Mouse (Mus musculus): ENCODE results near the gene Cmip. TPM values are rescaled to one million over a fixed set of nuclear protein-coding genes. Genes with fewer than 3 reads are reported as not detected.

Gene Cmip
- polyA plus RNA-seq, 1 experiment = 103 TPM

GRCm38 (mm10) chr8:117440317-117440716, 183.5 kb downstream of the Cmip start:
- WGBS = 92% methylated on average over 14 of the region's 14 CpGs
- no peak overlapping the region for H3K27ac ChIP-seq (ENCODE audit: control insufficient read depth, insufficient read depth, low read length)
- peaks cover 25% of the 10 kb centered on the region for H3K36me3 ChIP-seq (ENCODE audit: control insufficient read depth, insufficient read depth, low read length)
- no peak overlapping the region for H3K4me3 ChIP-seq (ENCODE audit: control insufficient read depth, insufficient read depth, low read length)
- no peaks in the 10 kb centered on the region for H3K27me3 ChIP-seq (ENCODE audit: control insufficient read depth, insufficient read depth, low read length)
- no peak for DNase-seq
- TF ChIP-seq CTCF (IDR thresholded peaks at IDR 0.05; ENCODE audit: borderline replicate concordance, control insufficient read depth, extremely low read depth, insufficient read depth, low read length, poor library complexity) (no peak), POLR2A (IDR thresholded peaks at IDR 0.05; ENCODE audit: control insufficient read depth, extremely low read depth, insufficient read depth, low read length, poor library complexity) (no peak)
- no peaks in the 10 kb centered on the region for H3K4me1 ChIP-seq (replicated peaks; ENCODE audit: control insufficient read depth, insufficient read depth, low read length)

- WGBS = 97% methylated on average over 6 of the region's 6 CpGs
- no peak overlapping the region for H3K4me3 ChIP-seq (ENCODE audit: control insufficient read depth, insufficient read depth, low read length)
- H3K4me1 ChIP-seq (replicated peaks; ENCODE audit: control insufficient read depth, insufficient read depth, low read length) = no peaks in the 10 kb centered on the region
- no peak for DNase-seq
- H3K27me3 ChIP-seq (ENCODE audit: control insufficient read depth, insufficient read depth, low read length) = no peaks in the 10 kb centered on the region
- H3K27ac ChIP-seq (ENCODE audit: control insufficient read depth, insufficient read depth, low read length) = no peak overlapping the region
- H3K36me3 ChIP-seq (ENCODE audit: control insufficient read depth, insufficient read depth, low read length) = peaks cover 25% of the 10 kb centered on the region
- TF ChIP-seq POLR2A (IDR thresholded peaks at IDR 0.05; ENCODE audit: control insufficient read depth, extremely low read depth, insufficient read depth, low read length, poor library complexity) (no peak), CTCF (IDR thresholded peaks at IDR 0.05; ENCODE audit: borderline replicate concordance, control insufficient read depth, extremely low read depth, insufficient read depth, low read length, poor library complexity) (no peak)
Measured at GRCm38 (mm10) chr8:117440759-117441158, 183.9 kb downstream of the Cmip start.

GRCm38 (mm10) chr8:117445507-117445906, 188.6 kb downstream of the Cmip start:
- WGBS = 95% methylated on average over 5 of the region's 5 CpGs
- DNase-seq = no peak
- Histone ChIP-seq H3K36me3 (ENCODE audit: control insufficient read depth, insufficient read depth, low read length) (peaks cover 44% of the 10 kb centered on the region), H3K27ac (ENCODE audit: control insufficient read depth, insufficient read depth, low read length) (no peak overlapping the region), H3K4me1 (replicated peaks; ENCODE audit: control insufficient read depth, insufficient read depth, low read length) (no peaks in the 10 kb centered on the region), H3K27me3 (ENCODE audit: control insufficient read depth, insufficient read depth, low read length) (no peaks in the 10 kb centered on the region), H3K4me3 (ENCODE audit: control insufficient read depth, insufficient read depth, low read length) (no peak overlapping the region)
- TF ChIP-seq POLR2A (IDR thresholded peaks at IDR 0.05; ENCODE audit: control insufficient read depth, extremely low read depth, insufficient read depth, low read length, poor library complexity) (no peak), CTCF (IDR thresholded peaks at IDR 0.05; ENCODE audit: borderline replicate concordance, control insufficient read depth, extremely low read depth, insufficient read depth, low read length, poor library complexity) (no peak)

- Histone ChIP-seq H3K27ac (ENCODE audit: control insufficient read depth, insufficient read depth, low read length) (no peak overlapping the region), H3K27me3 (ENCODE audit: control insufficient read depth, insufficient read depth, low read length) (no peaks in the 10 kb centered on the region), H3K4me1 (replicated peaks; ENCODE audit: control insufficient read depth, insufficient read depth, low read length) (no peaks in the 10 kb centered on the region), H3K4me3 (ENCODE audit: control insufficient read depth, insufficient read depth, low read length) (no peak overlapping the region), H3K36me3 (ENCODE audit: control insufficient read depth, insufficient read depth, low read length) (peaks cover 51% of the 10 kb centered on the region)
- WGBS = 92% methylated on average over 15 of the region's 15 CpGs
- no peak for DNase-seq
- TF ChIP-seq CTCF (IDR thresholded peaks at IDR 0.05; ENCODE audit: borderline replicate concordance, control insufficient read depth, extremely low read depth, insufficient read depth, low read length, poor library complexity) (no peak), POLR2A (IDR thresholded peaks at IDR 0.05; ENCODE audit: control insufficient read depth, extremely low read depth, insufficient read depth, low read length, poor library complexity) (no peak)
Measured at GRCm38 (mm10) chr8:117446344-117446997, 189.6 kb downstream of the Cmip start.

- H3K27ac ChIP-seq (ENCODE audit: control insufficient read depth, insufficient read depth, low read length) = no peak overlapping the region
- peaks cover 85% of the 10 kb centered on the region for H3K36me3 ChIP-seq (ENCODE audit: control insufficient read depth, insufficient read depth, low read length)
- H3K4me1 ChIP-seq (replicated peaks; ENCODE audit: control insufficient read depth, insufficient read depth, low read length) = no peaks in the 10 kb centered on the region
- no peaks in the 10 kb centered on the region for H3K27me3 ChIP-seq (ENCODE audit: control insufficient read depth, insufficient read depth, low read length)
- H3K4me3 ChIP-seq (ENCODE audit: control insufficient read depth, insufficient read depth, low read length) = no peak overlapping the region
- DNase-seq = no peak
- no peak for TF ChIP-seq CTCF (IDR thresholded peaks at IDR 0.05; ENCODE audit: borderline replicate concordance, control insufficient read depth, extremely low read depth, insufficient read depth, low read length, poor library complexity)
- no peak for TF ChIP-seq POLR2A (IDR thresholded peaks at IDR 0.05; ENCODE audit: control insufficient read depth, extremely low read depth, insufficient read depth, low read length, poor library complexity)
- WGBS = 96% methylated on average over 9 of the region's 9 CpGs
Measured at GRCm38 (mm10) chr8:117451072-117451471, 194.2 kb downstream of the Cmip start.

GRCm38 (mm10) chr8:117453974-117454373, 197.1 kb downstream of the Cmip start:
- H3K27ac ChIP-seq (ENCODE audit: control insufficient read depth, insufficient read depth, low read length) = no peak overlapping the region
- peaks cover 73% of the 10 kb centered on the region for H3K36me3 ChIP-seq (ENCODE audit: control insufficient read depth, insufficient read depth, low read length)
- 96% methylated on average over 6 of the region's 6 CpGs for WGBS
- H3K4me1 ChIP-seq (replicated peaks; ENCODE audit: control insufficient read depth, insufficient read depth, low read length) = no peaks in the 10 kb centered on the region
- TF ChIP-seq CTCF (IDR thresholded peaks at IDR 0.05; ENCODE audit: borderline replicate concordance, control insufficient read depth, extremely low read depth, insufficient read depth, low read length, poor library complexity) = no peak
- no peak for TF ChIP-seq POLR2A (IDR thresholded peaks at IDR 0.05; ENCODE audit: control insufficient read depth, extremely low read depth, insufficient read depth, low read length, poor library complexity)
- H3K4me3 ChIP-seq (ENCODE audit: control insufficient read depth, insufficient read depth, low read length) = no peak overlapping the region
- DNase-seq = no peak
- no peaks in the 10 kb centered on the region for H3K27me3 ChIP-seq (ENCODE audit: control insufficient read depth, insufficient read depth, low read length)
